Mouse (Mus musculus): ENCODE measurements around the gene Otof.

DNA sequence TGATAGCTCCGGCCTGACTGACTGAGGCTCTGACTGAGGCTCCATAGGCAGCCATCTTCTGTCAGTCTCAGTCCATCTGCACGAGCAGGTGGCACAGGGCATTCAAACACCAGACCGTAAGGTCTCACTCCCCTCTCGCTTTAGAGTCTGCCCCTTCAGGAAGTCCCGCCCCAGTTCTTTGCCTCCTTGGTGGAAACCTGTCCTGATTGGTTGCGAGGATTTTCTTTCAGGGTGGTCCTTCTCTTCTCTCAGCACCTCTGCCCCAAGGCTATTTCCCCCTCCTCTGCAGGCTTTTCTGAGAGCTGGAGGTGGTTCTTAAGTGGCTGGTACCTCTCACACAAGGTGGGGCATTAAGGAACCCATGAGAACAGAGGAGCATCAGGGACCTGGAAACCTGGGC, 8.7 kb upstream of the Otof start:
- no peak for TF ChIP-seq CTCF (IDR thresholded peaks at IDR 0.05; ENCODE audit: low read depth, low read length)
- TF ChIP-seq GATA1 (IDR thresholded peaks at IDR 0.05; ENCODE audit: borderline replicate concordance, low read length), result no peak
- TF ChIP-seq TAL1 (conservative IDR thresholded peaks at IDR 0.05; ENCODE audit: low read depth, low read length), result no peak

Measured in G1E (cell line).